Mouse (Mus musculus): ENCODE measurements around the gene Nfic. TPM values are rescaled to one million over a fixed set of nuclear protein-coding genes. Genes with fewer than 3 reads are reported as not detected.
A peak's percentile ranks its signal among the peaks of the same experiment; 100 is the strongest.

The Nfic gene
- polyA plus RNA-seq, 1 experiment from 2014 or later: 7.3 TPM

DNA sequence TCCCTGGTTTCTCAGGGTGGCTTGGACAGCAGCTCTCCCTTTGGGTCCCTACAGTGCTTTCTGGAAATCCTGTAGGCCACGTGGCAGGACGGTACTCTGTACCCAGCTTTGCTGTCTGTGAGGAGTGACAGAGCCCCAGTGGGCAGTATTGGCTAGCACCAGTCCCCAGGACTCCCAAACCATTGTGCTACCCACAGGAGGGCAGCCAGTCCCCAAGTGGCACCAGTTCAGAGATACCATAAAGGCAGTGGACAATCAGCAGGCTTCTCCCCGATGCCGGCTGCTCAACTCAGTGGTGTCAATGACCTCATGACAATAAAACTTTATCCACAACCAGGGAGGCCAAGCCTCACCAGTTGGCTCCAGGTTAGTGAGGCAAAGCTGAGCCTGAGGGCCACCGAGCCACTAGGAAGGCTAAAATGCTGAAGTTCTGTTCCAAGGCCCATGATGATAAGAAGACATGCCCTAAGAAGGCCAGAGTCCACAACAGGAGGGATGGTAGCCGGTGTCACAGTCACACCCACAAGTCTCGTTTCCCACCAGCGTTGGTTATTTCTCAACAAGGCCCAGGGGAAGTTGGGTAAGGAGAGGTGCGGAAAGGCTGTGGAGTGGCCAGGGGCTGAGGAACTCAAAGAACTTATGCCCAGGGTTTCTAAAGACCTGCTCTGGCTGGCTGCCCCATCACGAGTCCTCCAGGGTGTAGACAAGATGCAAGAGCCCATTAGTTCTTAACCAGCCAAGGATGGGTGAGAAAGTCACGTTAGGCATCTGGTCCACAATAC lies 39.0 kb upstream of the Nfic start:
- H3K27me3 ChIP-seq (ENCODE audit: poor library complexity, severe bottlenecking): no peaks in the 10 kb centered on the region
- peaks cover 48% of the 10 kb centered on the region for H3K36me3 ChIP-seq (replicated peaks)
- no peak overlapping the region for H3K27ac ChIP-seq
- H3K9me3 ChIP-seq: no peaks in the 10 kb centered on the region
- peaks cover 47% of the 10 kb centered on the region for H3K4me1 ChIP-seq
- 88% methylated on average over 11 of the region's 11 CpGs for WGBS
- DNase-seq (ENCODE audit: extremely low spot score, low spot score): no peak
- H3K4me3 ChIP-seq: peak overlapping the region; percentile 71

DNA sequence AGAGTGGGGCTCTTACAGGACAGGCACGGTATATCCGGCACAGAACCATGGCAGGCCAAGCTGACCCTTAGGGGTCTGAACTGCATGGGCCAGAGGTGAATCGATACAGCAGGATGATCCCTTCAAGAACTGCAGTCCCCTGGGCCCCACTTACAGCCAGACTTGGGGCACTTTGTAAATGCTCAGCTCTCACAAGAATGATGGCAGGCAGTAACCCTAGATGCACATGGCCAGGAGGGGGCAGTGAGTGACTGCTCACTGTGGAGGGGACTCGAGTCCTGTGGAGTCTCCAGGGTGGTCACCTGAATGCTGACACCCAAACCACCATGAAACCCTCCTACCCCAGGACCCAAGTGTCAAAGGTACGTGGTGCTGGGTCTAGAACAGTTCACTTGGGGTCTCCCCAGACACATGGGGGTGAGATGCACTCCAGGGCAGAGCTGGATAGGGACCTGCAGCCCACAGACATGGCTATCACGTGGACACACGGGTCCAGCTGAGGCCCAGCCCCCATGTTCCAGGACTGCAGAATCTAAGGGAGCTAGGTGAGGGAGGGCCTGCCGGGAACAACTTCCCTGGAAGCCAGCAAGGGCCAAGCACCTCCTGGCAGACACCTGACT lies 38.3 kb upstream of the Nfic start:
- peaks cover 41% of the 10 kb centered on the region for H3K4me1 ChIP-seq
- 87% methylated on average over 8 of the region's 8 CpGs for WGBS
- no peak overlapping the region for H3K27ac ChIP-seq
- no peak for DNase-seq (ENCODE audit: extremely low spot score, low spot score)
- H3K36me3 ChIP-seq (replicated peaks): peaks cover 55% of the 10 kb centered on the region
- H3K27me3 ChIP-seq (ENCODE audit: poor library complexity, severe bottlenecking): no peaks in the 10 kb centered on the region
- no peaks in the 10 kb centered on the region for H3K9me3 ChIP-seq
- peak overlapping the region; percentile 18; the same call in 1 of the 2 replicates for H3K4me3 ChIP-seq

DNA sequence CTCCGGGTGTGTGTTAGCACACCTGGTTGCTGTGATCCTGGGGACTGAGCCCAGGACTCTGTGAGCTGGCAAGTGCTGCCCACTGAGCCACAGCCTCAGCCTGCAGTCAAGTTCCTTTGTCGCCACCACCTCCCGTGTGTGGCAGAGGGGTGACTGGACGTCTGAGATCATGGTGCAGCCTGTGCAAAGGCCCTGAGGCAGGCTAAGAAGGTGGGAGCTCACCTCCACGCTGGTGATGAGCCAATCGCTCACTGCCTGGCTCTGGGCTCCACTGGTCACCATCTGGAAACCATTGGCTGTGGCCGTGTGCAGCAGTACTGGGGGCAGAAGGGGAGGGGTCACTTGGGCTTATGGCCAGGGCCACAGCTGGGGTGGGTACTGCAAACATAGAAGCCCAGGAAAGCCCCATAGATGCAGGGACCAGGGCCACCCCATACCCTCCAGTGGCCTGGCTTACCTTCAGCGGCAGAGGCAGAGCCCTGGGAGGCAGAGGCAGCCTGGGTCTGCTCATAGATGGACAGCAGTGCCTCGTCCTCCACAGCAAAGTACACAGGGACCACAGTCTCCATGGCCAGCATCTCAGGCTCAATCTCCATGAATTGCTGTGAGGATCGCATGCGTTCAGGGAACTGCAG lies 37.3 kb upstream of the Nfic start:
- Histone ChIP-seq H3K4me1 (peaks cover 36% of the 10 kb centered on the region), H3K27me3 (ENCODE audit: poor library complexity, severe bottlenecking) (no peaks in the 10 kb centered on the region), H3K4me3 (peak overlapping the region; percentile 13; the same call in 1 of the 2 replicates), H3K36me3 (replicated peaks) (peaks cover 65% of the 10 kb centered on the region), H3K27ac (no peak overlapping the region), H3K9me3 (no peaks in the 10 kb centered on the region)
- 86% methylated on average over 11 of the region's 11 CpGs for WGBS
- DNase-seq (ENCODE audit: extremely low spot score, low spot score): no peak

DNA sequence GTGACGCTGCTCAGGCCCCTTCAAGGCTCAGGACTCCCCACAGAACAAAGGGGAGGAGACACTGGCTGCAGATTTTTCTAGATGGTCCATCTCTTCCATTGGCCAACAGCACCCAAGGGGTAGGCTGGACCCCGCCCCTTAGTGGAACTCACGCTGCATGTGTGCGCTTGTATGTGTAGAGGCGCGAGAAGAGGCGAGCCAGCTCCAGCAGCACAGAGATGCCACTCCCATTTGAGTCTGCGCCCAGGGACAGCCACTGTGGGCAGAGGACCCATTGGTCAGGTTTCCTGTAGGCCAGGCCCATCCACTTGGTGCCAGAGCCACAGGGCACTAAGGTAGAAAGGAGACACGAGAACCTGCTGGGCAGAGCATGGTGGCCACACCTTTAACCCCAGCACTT lies 35.6 kb upstream of the Nfic start:
- no peak overlapping the region for H3K27ac ChIP-seq
- H3K9me3 ChIP-seq: no peaks in the 10 kb centered on the region
- H3K27me3 ChIP-seq (ENCODE audit: poor library complexity, severe bottlenecking): no peaks in the 10 kb centered on the region
- H3K36me3 ChIP-seq (replicated peaks): peaks cover 82% of the 10 kb centered on the region
- 93% methylated on average over 9 of the region's 9 CpGs for WGBS
- H3K4me3 ChIP-seq: no peak overlapping the region
- peaks cover 27% of the 10 kb centered on the region for H3K4me1 ChIP-seq
- DNase-seq (ENCODE audit: extremely low spot score, low spot score): no peak

DNA sequence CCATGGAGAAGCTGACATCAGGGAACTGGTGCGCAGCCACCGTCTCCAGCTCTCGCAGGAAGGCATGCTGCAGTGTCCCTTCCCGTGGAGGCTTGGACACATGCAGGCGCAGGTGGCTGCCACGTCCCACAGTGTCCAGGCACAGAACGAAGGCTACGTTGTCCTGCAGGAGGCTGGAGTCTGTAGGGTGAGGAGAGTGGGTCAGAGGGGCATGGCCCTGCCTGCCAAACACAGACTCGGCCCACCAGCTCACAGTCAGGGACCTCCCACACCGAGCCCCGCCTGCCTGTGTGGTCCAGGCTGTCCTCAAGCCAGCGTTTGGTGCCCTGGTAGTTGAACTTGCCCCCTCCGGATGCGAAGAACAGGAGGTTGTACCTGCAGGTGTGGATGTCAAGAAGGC lies 34.5 kb upstream of the Nfic start:
- Histone ChIP-seq H3K36me3 (replicated peaks) (peaks cover 82% of the 10 kb centered on the region), H3K4me3 (no peak overlapping the region; the same call in 1 of the 2 replicates), H3K4me1 (peaks cover 19% of the 10 kb centered on the region), H3K27me3 (ENCODE audit: poor library complexity, severe bottlenecking) (no peaks in the 10 kb centered on the region), H3K27ac (no peak overlapping the region), H3K9me3 (no peaks in the 10 kb centered on the region)
- DNase-seq (ENCODE audit: extremely low spot score, low spot score): no peak
- WGBS: 87% methylated on average over 14 of the region's 14 CpGs

DNA sequence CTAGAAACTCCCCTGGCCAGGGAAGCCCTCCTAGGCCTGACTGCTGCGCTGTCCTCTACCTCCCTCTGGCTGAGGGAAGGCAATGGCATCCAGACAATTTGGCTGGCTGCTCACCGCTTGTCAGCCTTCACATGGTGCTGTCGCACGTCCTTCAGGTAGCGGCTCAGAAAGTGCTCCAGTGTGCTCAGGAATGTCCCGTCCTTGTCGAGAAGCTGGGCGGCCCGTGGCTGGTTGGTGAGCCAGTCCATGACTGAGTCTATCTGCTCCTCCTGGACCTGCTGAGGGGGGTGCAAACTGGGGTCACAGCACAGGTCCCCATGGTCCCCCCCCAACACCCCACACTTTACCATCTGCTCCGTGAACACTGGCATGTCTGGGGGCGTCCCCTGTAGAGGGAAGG lies 32.6 kb upstream of the Nfic start:
- 81% methylated on average over 11 of the region's 11 CpGs for WGBS
- DNase-seq (ENCODE audit: extremely low spot score, low spot score): no peak
- H3K4me1 ChIP-seq: peaks cover 11% of the 10 kb centered on the region; the same call in 1 of the 2 replicates
- peaks cover 71% of the 10 kb centered on the region for H3K36me3 ChIP-seq (replicated peaks)
- H3K27me3 ChIP-seq (ENCODE audit: poor library complexity, severe bottlenecking): no peaks in the 10 kb centered on the region
- H3K4me3 ChIP-seq: no peak overlapping the region
- H3K9me3 ChIP-seq: no peaks in the 10 kb centered on the region
- H3K27ac ChIP-seq: no peak overlapping the region

DNA sequence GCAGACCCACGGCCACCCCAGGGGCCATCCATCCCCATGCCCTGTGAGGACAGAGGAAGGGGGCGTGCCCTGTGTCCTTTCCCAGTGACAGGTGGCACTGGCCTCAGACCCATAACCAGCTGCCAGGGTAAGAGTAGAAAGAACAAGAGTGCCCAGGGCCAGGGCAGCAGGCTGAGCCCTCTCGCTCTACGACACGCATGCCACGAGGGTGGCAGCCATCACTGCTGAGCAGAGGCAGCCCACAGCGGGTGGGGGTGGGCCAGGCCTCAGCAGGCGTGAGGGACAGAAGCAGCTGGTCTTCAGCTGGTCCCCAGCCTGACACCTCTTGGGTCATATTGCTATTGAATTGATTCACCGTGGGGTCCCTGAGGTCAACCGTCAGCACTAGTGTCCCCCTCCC lies 31.1 kb upstream of the Nfic start:
- DNase-seq (ENCODE audit: extremely low spot score, low spot score): no peak
- peaks cover 55% of the 10 kb centered on the region for H3K36me3 ChIP-seq (replicated peaks)
- no peak overlapping the region for H3K27ac ChIP-seq
- peaks cover 15% of the 10 kb centered on the region for H3K27me3 ChIP-seq (ENCODE audit: poor library complexity, severe bottlenecking)
- no peaks in the 10 kb centered on the region for H3K9me3 ChIP-seq
- WGBS: 92% methylated on average over 10 of the region's 10 CpGs
- peaks cover 25% of the 10 kb centered on the region for H3K4me1 ChIP-seq
- no peak overlapping the region for H3K4me3 ChIP-seq

DNA sequence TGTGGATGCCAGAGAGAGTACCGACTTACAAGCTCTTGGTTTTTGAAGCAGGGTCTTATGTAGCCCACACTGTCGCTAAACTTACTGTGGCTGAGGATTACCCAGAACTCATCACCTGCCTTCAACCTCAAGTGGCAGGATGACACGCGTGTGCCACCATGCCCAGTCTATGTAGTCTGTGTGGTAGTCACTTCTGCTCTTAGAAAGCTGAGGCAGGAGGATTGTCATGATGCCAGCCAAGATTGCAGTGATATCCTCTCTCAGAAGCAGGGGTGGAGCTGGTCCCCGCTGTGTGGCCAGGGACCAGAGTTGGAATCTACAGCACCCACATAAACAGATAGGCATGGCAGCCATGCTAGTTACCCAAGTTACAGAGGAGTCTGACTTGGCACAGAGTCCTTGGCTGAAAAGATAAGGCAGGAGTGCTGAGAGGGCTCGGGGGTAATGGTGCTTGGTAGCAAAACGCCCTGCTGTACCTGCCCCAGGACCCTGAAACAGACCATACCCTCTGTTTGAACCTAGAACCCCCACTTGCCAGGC lies 30.1 kb upstream of the Nfic start:
- Histone ChIP-seq H3K9me3 (no peaks in the 10 kb centered on the region), H3K27ac (no peak overlapping the region), H3K4me3 (no peak overlapping the region), H3K4me1 (peaks cover 28% of the 10 kb centered on the region), H3K27me3 (ENCODE audit: poor library complexity, severe bottlenecking) (peaks cover 24% of the 10 kb centered on the region), H3K36me3 (replicated peaks) (peaks cover 46% of the 10 kb centered on the region)
- 71% methylated on average over 7 of the region's 7 CpGs for WGBS
- no peak for DNase-seq (ENCODE audit: extremely low spot score, low spot score)

DNA sequence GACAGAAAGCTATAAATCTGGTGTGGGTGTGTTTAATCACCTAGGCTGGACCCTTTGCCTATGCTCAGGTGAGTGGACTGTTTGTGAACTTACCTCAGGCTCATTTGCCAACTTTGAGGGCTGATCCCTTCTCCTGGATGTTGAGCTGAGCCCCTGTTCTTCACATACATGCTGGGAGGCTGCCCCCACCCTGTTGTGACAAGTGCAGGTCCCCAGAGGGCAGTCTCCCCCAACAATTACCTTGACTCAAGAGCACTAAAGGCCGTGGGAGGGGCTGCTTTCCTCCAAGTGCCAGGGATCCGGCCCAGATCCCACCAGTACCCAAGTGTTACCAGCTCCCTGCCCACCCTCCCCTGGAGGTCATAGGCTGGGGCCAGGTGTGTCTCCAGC lies 29.6 kb upstream of the Nfic start:
- Histone ChIP-seq H3K9me3 (no peaks in the 10 kb centered on the region), H3K4me3 (no peak overlapping the region), H3K36me3 (replicated peaks) (peaks cover 41% of the 10 kb centered on the region), H3K27ac (no peak overlapping the region), H3K27me3 (ENCODE audit: poor library complexity, severe bottlenecking) (peaks cover 29% of the 10 kb centered on the region), H3K4me1 (peaks cover 32% of the 10 kb centered on the region)
- no peak for DNase-seq (ENCODE audit: extremely low spot score, low spot score)
- 36% methylated on average over 2 of the region's 2 CpGs for WGBS

DNA sequence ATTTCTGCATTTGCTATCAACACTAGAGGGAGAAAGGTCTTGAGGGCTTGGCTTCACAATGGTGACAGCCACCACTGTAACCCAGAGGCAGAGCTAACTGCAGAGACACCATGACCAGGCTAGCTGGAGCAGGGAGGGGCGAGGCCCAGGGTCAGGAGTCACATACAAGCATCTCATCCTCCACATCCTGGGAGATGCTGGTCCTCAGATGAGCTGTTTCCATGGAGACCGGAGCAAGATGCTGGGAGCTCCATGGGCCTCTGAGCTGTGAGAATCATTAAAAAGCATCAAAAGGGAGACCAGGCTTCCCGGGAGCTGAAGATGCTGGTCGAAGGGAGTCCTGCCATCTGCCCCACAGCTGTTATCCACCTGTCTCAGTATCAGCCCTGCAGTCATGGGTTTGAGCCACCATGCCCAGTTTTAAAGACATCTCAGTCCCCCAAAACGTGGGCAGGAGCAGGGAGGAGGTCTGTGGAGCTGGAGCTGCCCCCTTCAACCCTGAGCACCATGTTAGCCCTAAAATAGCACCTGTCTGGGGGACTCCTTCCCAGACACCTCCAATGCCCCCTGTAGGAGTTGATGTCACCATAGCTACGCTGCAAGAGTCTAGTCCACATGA lies 29.1 kb upstream of the Nfic start:
- 76% methylated on average over 6 of the region's 6 CpGs for WGBS

DNA sequence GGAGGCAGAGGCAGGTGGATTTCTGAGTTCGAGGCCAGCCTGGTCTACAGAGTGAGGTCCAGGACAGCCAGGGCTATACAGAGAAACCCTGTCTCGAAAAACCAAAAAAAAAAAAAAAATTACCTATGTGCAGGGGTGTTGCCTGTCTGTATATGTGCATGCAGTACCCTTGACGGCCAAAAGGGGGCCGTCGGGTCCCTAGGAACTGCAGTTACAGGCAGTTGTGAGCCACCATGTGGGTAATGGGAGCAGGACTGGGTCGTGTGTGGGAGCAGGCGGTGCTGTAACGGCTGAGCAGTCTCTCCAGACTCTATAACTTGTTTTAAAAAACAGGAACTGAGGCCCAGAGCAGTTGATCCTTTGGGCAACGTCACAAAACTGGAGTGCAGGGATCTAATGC lies 28.5 kb upstream of the Nfic start:
- WGBS: 21% methylated on average over 9 of the region's 9 CpGs
- Histone ChIP-seq H3K36me3 (replicated peaks) (peaks cover 30% of the 10 kb centered on the region), H3K4me3 (no peak overlapping the region), H3K4me1 (peaks cover 32% of the 10 kb centered on the region), H3K27me3 (ENCODE audit: poor library complexity, severe bottlenecking) (peaks cover 34% of the 10 kb centered on the region), H3K9me3 (no peaks in the 10 kb centered on the region), H3K27ac (no peak overlapping the region)
- peak; percentile 56 for DNase-seq (ENCODE audit: extremely low spot score, low spot score)

More for the DNA sequence above, 29.1 kb upstream of the Nfic start:
- Histone ChIP-seq H3K27ac (0 out of 2 replicates have a peak overlapping the region, but pooled peaks have one; percentile 32), H3K4me3 (no peak overlapping the region), H3K9me3 (no peaks in the 10 kb centered on the region), H3K36me3 (replicated peaks) (peaks cover 36% of the 10 kb centered on the region), H3K27me3 (ENCODE audit: poor library complexity, severe bottlenecking) (peaks cover 32% of the 10 kb centered on the region), H3K4me1 (peaks cover 32% of the 10 kb centered on the region)
- no peak for DNase-seq (ENCODE audit: extremely low spot score, low spot score)

DNA sequence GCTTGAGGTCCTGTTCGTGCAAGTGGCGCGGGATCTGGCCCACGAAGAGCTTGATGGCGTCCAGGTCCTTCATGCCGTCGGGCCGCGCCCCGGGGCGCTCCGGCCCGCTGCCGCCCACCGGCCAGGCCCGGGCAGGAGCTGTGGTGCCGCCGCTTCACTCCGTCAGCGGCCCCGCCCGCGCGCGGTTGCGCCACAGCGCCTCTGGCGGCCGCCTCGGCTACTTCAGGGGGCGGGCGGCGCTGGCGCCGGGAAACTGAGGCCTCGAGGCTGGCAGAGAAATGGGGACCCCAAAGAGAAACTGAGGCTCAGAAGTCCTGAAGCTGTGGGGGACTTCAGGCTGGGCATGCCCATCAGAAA lies 27.1 kb upstream of the Nfic start, which contains the start of gene Celf5:
Celf5 (minus strand) TSS at position 177 of the 357 bp plus-strand sequence.
- WGBS: under 1% methylated on average over 36 of the region's 36 CpGs
- H3K36me3 ChIP-seq (replicated peaks): peaks cover 15% of the 10 kb centered on the region
- H3K4me1 ChIP-seq: peaks cover 35% of the 10 kb centered on the region
- H3K9me3 ChIP-seq: no peaks in the 10 kb centered on the region
- H3K27ac ChIP-seq: peak within 1 kb of the TSS; percentile 68
- peak within 1 kb of the TSS; percentile 58 for H3K4me3 ChIP-seq
- peaks cover 49% of the 10 kb centered on the region for H3K27me3 ChIP-seq (ENCODE audit: poor library complexity, severe bottlenecking)
- peak; percentile 63 for DNase-seq (ENCODE audit: extremely low spot score, low spot score)

All from forebrain, embryonic 10.5 days (tissue).